Mouse (Mus musculus) gastrocnemius, adult 8-10 months (tissue): Measurements from ENCODE around the gene Mtrf1l. TPM values are rescaled to one million over a fixed set of nuclear protein-coding genes. Genes with fewer than 3 reads are reported as not detected.

Experiments
- DNase-seq, 2 experiments: peaks; one replicate each; pipeline ENCODE4 v3.0.0; 2022; ENCODE audit warnings: low spot score in 2 of 2
- total RNA-seq, 4 experiments: library from RNA; stranded (reverse); gene quantifications; 2 replicates each; pipeline ENCODE4 v1.2.4; 2022

The Mtrf1l gene
- 1 to 10 TPM; 3.6 to 4.7 (median 4.5) TPM for total RNA-seq

GRCm38 (mm10) chr10:5823740-5824491, at the start of gene Mtrf1l:
Mtrf1l (minus strand) TSS chr10:5823910.
- peak; percentile 95 to 97 for DNase-seq

- DNase-seq, result no peak
Measured at GRCm38 (mm10) chr10:5871081-5871480, 47.4 kb upstream of the Mtrf1l start.

- DNase-seq, result no peak
Measured at GRCm38 (mm10) chr10:5867981-5868552, 44.4 kb upstream of the Mtrf1l start.

- no peak for DNase-seq
Measured at GRCm38 (mm10) chr10:5865996-5866395, 42.3 kb upstream of the Mtrf1l start.

DNA sequence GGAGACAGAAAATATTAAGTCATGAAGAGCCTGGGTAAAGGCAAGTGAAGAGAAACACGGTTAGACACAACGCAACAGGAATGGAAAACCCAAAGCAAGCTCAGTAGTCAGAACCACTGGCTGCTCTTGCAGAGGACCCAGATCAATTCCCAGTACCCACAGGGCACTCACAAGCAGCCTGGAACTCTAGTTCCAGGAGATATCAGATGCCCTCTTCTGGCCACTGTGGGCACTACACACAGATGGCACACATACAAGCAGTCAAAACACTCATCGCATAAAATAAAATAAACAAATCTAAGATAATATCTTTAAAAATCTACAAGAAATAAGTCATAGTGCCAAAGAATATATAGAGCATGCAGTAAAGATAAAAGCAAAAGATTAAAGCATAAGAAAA, 39.0 kb upstream of the Mtrf1l start:
- no peak for DNase-seq

DNA sequence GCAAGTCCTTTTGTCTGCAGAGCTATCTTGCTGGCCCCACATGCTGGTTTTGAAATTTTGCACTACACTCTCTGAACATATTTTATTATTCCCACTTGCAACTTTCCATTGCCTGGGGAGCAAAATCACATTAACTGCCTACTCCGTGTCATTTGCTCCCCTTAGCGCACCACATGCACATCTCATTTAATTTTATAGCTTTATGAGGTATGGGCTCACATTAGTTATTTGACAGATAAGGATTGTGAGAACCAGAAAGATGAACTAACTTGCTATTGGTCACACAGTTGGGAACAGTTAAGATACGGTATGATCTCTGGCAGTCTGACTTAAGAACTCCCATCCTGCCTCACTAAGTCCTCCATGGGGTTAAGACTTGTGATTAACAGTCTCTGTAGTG, 37.1 kb upstream of the Mtrf1l start:
- DNase-seq, result no peak

DNA sequence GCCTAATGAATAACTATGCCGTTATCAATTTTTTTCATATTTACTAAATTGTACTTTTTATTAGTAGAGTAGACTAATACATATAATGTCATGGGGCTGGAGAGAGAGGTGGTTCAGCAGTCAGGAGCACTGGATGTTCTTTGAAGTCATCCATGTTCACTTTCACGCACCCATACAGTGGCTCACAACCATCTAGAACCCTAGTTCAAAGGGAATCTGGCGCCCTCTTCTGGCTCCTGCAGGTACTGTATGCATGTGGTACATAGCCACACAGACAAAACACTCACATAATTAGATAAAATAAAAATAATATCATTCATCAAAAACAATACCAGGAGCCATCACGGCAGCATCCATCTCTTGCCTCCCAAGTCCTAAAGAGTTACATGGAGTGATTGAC, 36.0 kb upstream of the Mtrf1l start:
- no peak for DNase-seq

DNA sequence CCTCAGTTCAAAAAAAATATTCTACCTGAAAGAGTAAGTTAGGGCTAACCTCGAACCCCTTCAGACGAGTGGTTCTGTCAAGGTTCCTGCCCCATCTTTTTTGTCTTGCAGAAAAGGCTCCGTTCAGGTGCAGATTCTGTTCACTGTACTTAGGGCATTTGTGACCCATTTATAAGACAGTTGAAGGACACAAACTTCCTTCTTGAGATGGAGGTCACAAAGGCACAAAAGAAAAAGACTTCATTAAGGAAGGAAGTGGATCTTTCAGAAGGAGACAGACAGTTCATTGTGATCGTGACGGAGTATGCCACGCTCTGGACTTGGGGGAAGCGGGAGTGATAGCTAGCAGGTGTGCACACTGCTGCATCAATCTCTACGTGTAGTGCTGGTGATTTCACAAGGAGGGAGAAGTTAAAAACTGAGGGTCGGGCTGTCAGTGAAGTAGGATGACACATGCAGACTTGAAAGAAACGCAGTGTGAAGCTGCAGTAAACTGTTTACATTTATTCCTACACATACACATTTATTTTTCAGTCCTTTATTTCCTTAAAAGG, 34.4 kb upstream of the Mtrf1l start:
- DNase-seq, result no peak

DNA sequence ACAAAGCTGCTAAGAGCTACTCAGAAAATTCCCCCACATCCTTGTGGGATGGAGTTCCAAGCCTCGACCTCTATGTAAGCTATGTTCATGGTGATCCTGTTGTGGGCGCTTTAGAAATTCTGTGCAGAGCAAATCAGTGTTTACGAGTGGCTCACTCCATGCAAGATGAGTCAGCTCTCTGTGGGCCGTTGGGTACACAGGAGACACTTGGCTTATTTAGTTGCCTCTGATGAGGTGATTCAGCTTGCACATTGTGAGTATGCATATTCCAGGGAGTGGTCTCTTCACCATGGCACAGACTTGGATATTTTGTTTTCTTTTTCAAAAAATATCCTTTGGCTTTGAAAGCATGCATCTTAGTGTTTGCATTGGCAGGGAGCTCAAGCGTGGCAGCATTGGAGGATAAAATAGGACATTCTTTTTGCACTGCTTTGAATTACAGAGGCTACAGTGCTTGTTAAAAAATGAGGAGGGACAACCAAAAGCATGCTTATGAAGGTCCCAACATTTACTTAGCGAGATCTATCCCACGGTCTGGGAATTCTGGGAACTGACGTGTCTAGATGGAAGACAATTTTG, 29.7 kb upstream of the Mtrf1l start:
- no peak for DNase-seq

DNA sequence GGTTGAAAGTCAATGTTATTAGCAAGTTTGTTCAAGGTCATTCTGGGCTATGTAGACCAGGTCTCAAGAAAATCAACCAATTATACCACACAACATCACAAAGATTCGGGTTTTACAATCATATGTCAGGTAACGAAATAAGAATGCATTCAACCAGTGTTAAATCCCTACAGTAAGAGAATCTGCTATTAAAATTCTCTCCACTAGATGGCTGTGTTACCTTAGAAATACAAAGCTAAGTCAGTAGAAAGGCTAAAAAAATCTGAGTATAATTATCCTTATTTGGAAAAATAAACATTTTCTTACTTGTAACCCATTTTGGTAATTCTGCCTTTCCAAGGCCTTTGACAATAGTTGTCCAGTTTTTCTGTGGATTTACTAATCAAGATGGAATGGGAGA, 23.2 kb upstream of the Mtrf1l start:
- DNase-seq, result no peak

DNA sequence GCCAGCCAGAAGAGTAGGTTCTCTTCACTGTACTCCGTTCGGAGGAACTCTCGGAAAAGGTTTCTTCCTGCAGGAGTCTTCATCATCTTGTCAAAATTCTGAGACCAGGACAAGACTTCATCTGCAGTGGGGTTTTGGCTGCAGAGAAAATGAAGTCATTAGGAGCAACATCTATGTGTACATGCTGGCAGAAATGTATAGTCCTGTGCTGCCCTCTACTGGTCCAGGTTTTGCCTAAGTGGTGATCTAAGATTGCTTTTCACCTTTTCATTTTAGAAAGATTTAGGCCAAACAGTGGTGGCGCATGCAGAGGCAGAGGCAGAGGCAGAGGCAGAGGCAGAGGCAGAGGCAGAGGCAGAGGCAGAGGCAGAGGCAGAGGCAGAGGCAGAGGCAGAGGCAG, 17.7 kb upstream of the Mtrf1l start:
- no peak for DNase-seq

DNA sequence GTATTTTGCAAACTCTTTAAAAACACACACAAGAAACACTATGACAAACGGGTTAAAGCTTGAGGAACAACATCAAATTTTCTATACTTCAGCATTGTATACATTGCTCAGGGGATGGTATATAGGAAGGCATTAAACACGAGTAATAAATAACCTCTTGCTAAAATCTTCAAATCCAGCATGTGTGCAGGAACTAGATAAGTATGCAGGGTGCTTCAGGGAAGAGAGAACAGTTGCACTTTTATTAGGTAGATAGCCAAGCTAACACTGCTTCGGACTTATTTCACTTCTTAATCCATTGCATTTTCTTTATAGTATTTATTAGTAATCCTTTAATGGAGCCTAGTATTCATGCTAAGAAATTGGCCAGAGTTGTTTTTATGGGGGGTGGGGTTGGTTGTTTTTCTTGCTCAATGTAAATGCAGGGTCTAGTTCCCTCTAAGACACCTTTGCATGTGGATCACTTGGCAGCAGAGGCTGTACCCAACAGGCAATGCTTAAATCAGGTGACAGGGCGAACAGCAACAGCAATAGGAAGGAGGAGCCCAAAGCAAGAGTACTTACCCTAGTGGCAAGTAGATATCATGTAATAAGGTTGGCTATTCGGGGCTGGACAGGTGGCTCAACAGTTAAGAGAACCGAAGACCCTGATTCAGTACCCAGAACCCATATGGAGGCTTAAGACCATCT, 2.8 kb upstream of the Mtrf1l start:
- DNase-seq, result no peak

GRCm38 (mm10) chr10:5824779-5825178, 1.1 kb upstream of the Mtrf1l start:
- DNase-seq, result peak in 1 of 2 experiments; percentile 3

DNA sequence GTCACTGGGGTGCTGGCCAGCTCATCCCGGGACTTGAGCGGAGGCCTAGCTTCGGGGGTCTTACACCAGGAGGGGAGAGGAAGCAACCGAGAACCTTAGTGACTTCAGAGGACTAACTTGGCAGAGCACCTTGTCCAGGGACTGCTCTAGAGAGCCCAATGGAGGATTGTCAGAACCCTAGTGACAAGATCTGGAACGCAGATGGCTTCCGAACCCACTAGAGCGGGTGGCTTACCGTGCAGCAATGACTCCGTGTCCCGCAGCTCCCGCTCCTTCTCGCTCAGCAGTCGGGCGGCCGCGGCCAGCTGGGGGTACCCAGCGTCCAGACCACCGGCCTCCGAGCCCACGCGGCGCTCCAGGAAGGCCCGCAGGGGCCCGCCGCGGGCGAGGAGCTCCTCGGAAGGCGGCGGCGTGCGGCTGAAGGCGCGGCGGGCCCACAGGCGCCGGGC, 395 bp downstream of the Mtrf1l start:
- DNase-seq, result peak in 1 of 2 experiments; percentile 2

DNA sequence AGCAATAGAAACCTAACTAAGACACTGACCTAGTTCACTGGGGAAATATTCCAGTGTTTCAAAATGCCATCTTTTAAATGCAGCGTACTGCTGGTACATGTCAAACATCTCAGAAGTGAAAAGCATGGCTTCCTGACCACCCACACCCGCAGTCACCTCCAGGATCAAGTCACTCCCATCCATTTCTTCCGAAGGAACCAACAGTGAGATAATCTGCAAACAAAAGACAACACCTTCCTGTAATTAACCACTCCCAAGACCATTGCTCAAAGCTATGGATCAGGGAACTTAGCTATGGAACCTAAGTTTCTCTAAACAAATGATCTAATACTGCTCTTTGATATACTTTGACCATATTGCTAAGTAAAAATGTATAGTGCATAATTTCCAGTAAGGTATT, 4.9 kb downstream of the Mtrf1l start:
- DNase-seq, result no peak

DNA sequence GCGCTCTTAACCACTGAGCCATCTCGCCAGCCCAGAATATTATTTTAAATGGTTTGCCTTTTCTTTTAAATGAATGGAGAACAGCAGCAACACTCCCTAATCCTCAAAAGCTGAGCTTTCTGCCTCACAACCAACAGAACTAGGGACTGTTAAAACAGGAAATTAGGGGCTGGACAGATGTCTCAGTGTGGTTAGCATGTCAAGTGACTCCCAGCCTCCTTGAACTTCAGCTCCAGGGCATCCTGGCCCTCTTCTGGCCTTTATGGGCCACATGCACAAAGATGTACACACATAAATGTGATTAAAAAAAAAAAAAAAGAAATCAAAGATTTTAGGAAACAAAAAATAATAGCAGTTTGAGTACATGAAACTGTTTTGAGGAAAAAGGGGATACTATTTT, 7.7 kb downstream of the Mtrf1l start:
- DNase-seq, result no peak

DNA sequence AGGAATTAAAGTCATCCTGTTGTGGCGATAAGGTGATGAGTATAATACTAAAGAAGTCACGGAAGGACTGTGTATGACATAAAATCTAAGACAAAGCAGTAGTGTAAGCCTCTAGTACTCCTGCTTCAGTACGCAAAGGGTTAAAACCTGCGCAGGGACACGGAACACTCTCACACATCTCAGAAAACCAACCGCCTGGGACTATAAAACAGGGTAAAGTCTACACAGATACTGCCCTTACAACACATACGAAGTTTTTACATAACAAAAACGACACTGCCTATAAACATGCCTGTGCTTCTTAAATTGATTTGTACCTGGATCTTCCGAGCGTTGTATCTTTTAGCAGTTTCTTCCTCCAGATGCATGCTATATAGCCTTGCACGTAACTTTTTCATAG, 10.0 kb downstream of the Mtrf1l start:
- DNase-seq, result no peak

- no peak for DNase-seq
Measured at GRCm38 (mm10) chr10:5807683-5808082, 16.0 kb downstream of the Mtrf1l start.

GRCm38 (mm10) chr10:5806996-5807395, 16.7 kb downstream of the Mtrf1l start:
- DNase-seq, result no peak

GRCm38 (mm10) chr10:5806416-5806815, 17.3 kb downstream of the Mtrf1l start:
- DNase-seq, result no peak

DNA sequence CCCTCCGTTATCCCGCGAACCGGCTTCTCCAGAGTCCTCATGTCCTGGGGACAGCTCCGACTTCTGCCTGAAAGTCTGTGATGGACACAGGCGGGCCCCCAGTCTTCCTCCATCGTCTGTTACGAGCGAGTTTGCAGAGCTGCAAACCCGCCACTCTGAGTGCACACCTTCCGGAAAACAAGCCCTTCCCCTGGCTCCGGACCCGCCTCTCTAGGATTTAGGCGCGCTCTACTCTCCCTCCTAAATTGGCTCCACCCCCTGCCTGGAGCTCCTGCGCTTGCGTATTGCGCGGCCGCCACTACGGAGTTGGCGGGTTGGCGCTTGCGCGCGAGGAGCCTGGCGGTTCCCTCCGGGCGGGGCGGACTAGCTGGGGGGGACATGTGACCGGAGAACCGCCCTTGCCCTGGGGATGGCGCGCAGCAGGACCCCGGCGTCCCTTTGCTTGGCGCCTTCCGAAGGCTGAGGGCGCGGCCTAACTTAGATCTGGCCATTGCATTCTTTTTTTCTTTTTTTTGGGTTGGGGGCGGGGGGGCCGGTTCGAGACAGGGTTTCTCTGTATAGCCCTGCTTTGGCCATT, 17.9 kb downstream of the Mtrf1l start:
- peak; percentile 89 to 94 for DNase-seq
